Mouse (Mus musculus): ENCODE data around the gene Atxn1. TPM values are rescaled to one million over a fixed set of nuclear protein-coding genes. Genes with fewer than 3 reads are reported as not detected.

Gene Atxn1
- total and polyA plus RNA-seq, 3 experiments: 8.0 to 13.1 (median 9.7) TPM

GRCm38 (mm10) chr13:45709402-45709801 is 255.4 kb downstream of the Atxn1 start:
- Histone ChIP-seq H3K27me3 (replicated peaks) (no peaks in the 10 kb centered on the region), H3K4me3 (replicated peaks in 1 of 3; ENCODE audit: low read depth in 2 of 3, low read length in 2 of 3, poor library complexity in 1 of 3) (no peak overlapping the region), H3K4me1 (ENCODE audit: control insufficient read depth in 1 of 2, insufficient read depth in 2 of 2) (peaks cover 0 to 2% of the 10 kb centered on the region in 2 experiments; a peak in 1 of 4 replicates), H3K79me2 (replicated peaks; ENCODE audit: control insufficient read depth, extremely low read depth, insufficient read depth, poor library complexity, severe bottlenecking) (no peaks in the 10 kb centered on the region; the same call in 1 of the 2 replicates), H3K9ac (ENCODE audit: insufficient read depth, low read depth) (no peak overlapping the region), H3K4me2 (ENCODE audit: insufficient read depth, low read depth, poor library complexity, severe bottlenecking) (no peak overlapping the region), H3K36me3 (replicated peaks in 1 of 2; ENCODE audit: control insufficient read depth in 1 of 2, insufficient read depth in 1 of 2, low read length in 1 of 2) (peaks cover 14 to 77% of the 10 kb centered on the region in 2 experiments), H3K9me3 (replicated peaks; ENCODE audit: low read length) (peaks cover 14% of the 10 kb centered on the region), H3K27ac (ENCODE audit: insufficient read depth, low read depth) (no peak overlapping the region)
- DNase-seq (ENCODE audit: extremely low read depth): no peak
- no peak for TF ChIP-seq TBP (conservative IDR thresholded peaks at IDR 0.05; ENCODE audit: low read depth, low read length)
- TF ChIP-seq POLR2AphosphoS2 (IDR thresholded peaks at IDR 0.05; ENCODE audit: low read depth, low read length): no peak
- TF ChIP-seq MAX (IDR thresholded peaks at IDR 0.05; ENCODE audit: low read length): no peak
- TF ChIP-seq UBTF (IDR thresholded peaks at IDR 0.05; ENCODE audit: low read depth, low read length): no peak
- no peak for TF ChIP-seq JUN (IDR thresholded peaks at IDR 0.05; ENCODE audit: insufficient read depth, low read depth, low read length)
- TF ChIP-seq E2F4 (IDR thresholded peaks at IDR 0.05; ENCODE audit: insufficient replicate concordance, low read depth, low read length): no peak
- no peak for TF ChIP-seq CHD2 (IDR thresholded peaks at IDR 0.05; ENCODE audit: low read length)
- in situ Hi-C loops (cut with MboI; ENCODE audit: low pct_ligation_motif_present, low pct_unique_long_range_greater_than_20kb, low sequenced_read_pairs): no loop called here
- dilution Hi-C loops (cut with MboI; ENCODE audit: extremely low pct_ligation_motif_present, extremely low pct_unique_long_range_greater_than_20kb, low sequenced_read_pairs): no loop called here

- no peak overlapping the region for H3K4me3 ChIP-seq (replicated peaks in 1 of 3; ENCODE audit: low read depth in 2 of 3, low read length in 2 of 3, poor library complexity in 1 of 3)
- no peaks in the 10 kb centered on the region; the same call in 1 of the 2 replicates for H3K79me2 ChIP-seq (replicated peaks; ENCODE audit: control insufficient read depth, extremely low read depth, insufficient read depth, poor library complexity, severe bottlenecking)
- DNase-seq (ENCODE audit: extremely low read depth): no peak
- no peak overlapping the region for H3K4me2 ChIP-seq (ENCODE audit: insufficient read depth, low read depth, poor library complexity, severe bottlenecking)
- in situ Hi-C loops (cut with MboI; ENCODE audit: low pct_ligation_motif_present, low pct_unique_long_range_greater_than_20kb, low sequenced_read_pairs) (no loop called here), dilution Hi-C loops (cut with MboI; ENCODE audit: extremely low pct_ligation_motif_present, extremely low pct_unique_long_range_greater_than_20kb, low sequenced_read_pairs) (no loop called here)
- peaks cover 13% of the 10 kb centered on the region for H3K9me3 ChIP-seq (replicated peaks; ENCODE audit: low read length)
- no peak overlapping the region for H3K9ac ChIP-seq (ENCODE audit: insufficient read depth, low read depth)
- no peak overlapping the region for H3K27ac ChIP-seq (ENCODE audit: insufficient read depth, low read depth)
- H3K4me1 ChIP-seq (ENCODE audit: control insufficient read depth in 1 of 2, insufficient read depth in 2 of 2): peaks cover 2 to 37% of the 10 kb centered on the region in 2 experiments; a peak in 2 of 4 replicates
- H3K27me3 ChIP-seq (replicated peaks): no peaks in the 10 kb centered on the region
- peaks cover 12 to 75% of the 10 kb centered on the region in 2 experiments for H3K36me3 ChIP-seq (replicated peaks in 1 of 2; ENCODE audit: control insufficient read depth in 1 of 2, insufficient read depth in 1 of 2, low read length in 1 of 2)
- TF ChIP-seq POLR2AphosphoS2 (IDR thresholded peaks at IDR 0.05; ENCODE audit: low read depth, low read length) (no peak), JUN (IDR thresholded peaks at IDR 0.05; ENCODE audit: insufficient read depth, low read depth, low read length) (no peak), MAX (IDR thresholded peaks at IDR 0.05; ENCODE audit: low read length) (no peak), SIN3A (IDR thresholded peaks at IDR 0.05; ENCODE audit: low read length) (no peak), IRF4 (IDR thresholded peaks at IDR 0.05; ENCODE audit: low read depth, low read length) (no peak), KAT2A (IDR thresholded peaks at IDR 0.05; ENCODE audit: insufficient replicate concordance, low read length) (no peak), TBP (conservative IDR thresholded peaks at IDR 0.05; ENCODE audit: low read depth, low read length) (no peak), USF2 (conservative IDR thresholded peaks at IDR 0.05; ENCODE audit: low read depth, low read length) (no peak), MXI1 (IDR thresholded peaks at IDR 0.05; ENCODE audit: low read depth, low read length) (no peak)
These were observed 263.5 kb downstream of the Atxn1 start for GRCm38 (mm10) chr13:45701296-45701790.

GRCm38 (mm10) chr13:45698982-45699381 is 265.8 kb downstream of the Atxn1 start:
- Histone ChIP-seq H3K36me3 (replicated peaks in 1 of 2; ENCODE audit: control insufficient read depth in 1 of 2, insufficient read depth in 1 of 2, low read length in 1 of 2) (peaks cover 21 to 76% of the 10 kb centered on the region in 2 experiments), H3K9ac (ENCODE audit: insufficient read depth, low read depth) (no peak overlapping the region), H3K27ac (ENCODE audit: insufficient read depth, low read depth) (no peak overlapping the region), H3K4me3 (replicated peaks in 1 of 3; ENCODE audit: low read depth in 2 of 3, low read length in 2 of 3, poor library complexity in 1 of 3) (no peak overlapping the region), H3K79me2 (replicated peaks; ENCODE audit: control insufficient read depth, extremely low read depth, insufficient read depth, poor library complexity, severe bottlenecking) (no peaks in the 10 kb centered on the region; the same call in 1 of the 2 replicates), H3K4me1 (ENCODE audit: control insufficient read depth in 1 of 2, insufficient read depth in 2 of 2) (peaks cover 7 to 56% of the 10 kb centered on the region in 2 experiments; a peak in 3 of 4 replicates), H3K4me2 (ENCODE audit: insufficient read depth, low read depth, poor library complexity, severe bottlenecking) (no peak overlapping the region), H3K9me3 (replicated peaks; ENCODE audit: low read length) (peaks cover 8% of the 10 kb centered on the region), H3K27me3 (replicated peaks) (no peaks in the 10 kb centered on the region)
- in situ Hi-C loops (cut with MboI; ENCODE audit: low pct_ligation_motif_present, low pct_unique_long_range_greater_than_20kb, low sequenced_read_pairs) (loop anchor here (25.0 kb wide), 1 partner anchor 263 kb away; the partner anchor contains the start of gene Atxn1), dilution Hi-C loops (cut with MboI; ENCODE audit: extremely low pct_ligation_motif_present, extremely low pct_unique_long_range_greater_than_20kb, low sequenced_read_pairs) (no loop called here)
- DNase-seq (ENCODE audit: extremely low read depth): no peak
- TF ChIP-seq MAFK (IDR thresholded peaks at IDR 0.05; ENCODE audit: insufficient replicate concordance, low read length) (no peak), MAX (IDR thresholded peaks at IDR 0.05; ENCODE audit: low read length) (no peak), NELFE (IDR thresholded peaks at IDR 0.05; ENCODE audit: low read depth, low read length) (no peak), ZNF384 (IDR thresholded peaks at IDR 0.05; ENCODE audit: low read depth, low read length) (no peak), ZKSCAN1 (IDR thresholded peaks at IDR 0.05; ENCODE audit: borderline replicate concordance, low read depth, low read length) (no peak), CTCF (conservative IDR thresholded peaks at IDR 0.05 in 1 of 2, IDR thresholded peaks at IDR 0.05 in 1 of 2; ENCODE audit: low read depth in 2 of 2, low read length in 2 of 2) (no peak), EP300 (IDR thresholded peaks at IDR 0.05; ENCODE audit: low read length) (no peak), CHD1 (IDR thresholded peaks at IDR 0.05; ENCODE audit: low read depth, low read length) (no peak), ZC3H11A (IDR thresholded peaks at IDR 0.05; ENCODE audit: low read depth, low read length) (no peak), SIN3A (IDR thresholded peaks at IDR 0.05; ENCODE audit: low read length) (no peak), POLR2AphosphoS2 (IDR thresholded peaks at IDR 0.05; ENCODE audit: low read depth, low read length) (no peak), PAX5 (IDR thresholded peaks at IDR 0.05; ENCODE audit: low read length) (no peak), USF2 (conservative IDR thresholded peaks at IDR 0.05; ENCODE audit: low read depth, low read length) (no peak), SMC3 (IDR thresholded peaks at IDR 0.05; ENCODE audit: low read depth, low read length) (no peak), MAZ (IDR thresholded peaks at IDR 0.05; ENCODE audit: low read depth, low read length) (no peak), MYC (IDR thresholded peaks at IDR 0.05; ENCODE audit: low read depth, low read length) (no peak), MEF2A (IDR thresholded peaks at IDR 0.05; ENCODE audit: borderline replicate concordance, low read depth, low read length) (no peak)
